Mouse (Mus musculus): Measurements from ENCODE around the gene Hoxd10. TPM values are rescaled to one million over a fixed set of nuclear protein-coding genes. Genes with fewer than 3 reads are reported as not detected.

The Hoxd10 gene
- total and polyA plus RNA-seq, 2 experiments = not detected

DNA sequence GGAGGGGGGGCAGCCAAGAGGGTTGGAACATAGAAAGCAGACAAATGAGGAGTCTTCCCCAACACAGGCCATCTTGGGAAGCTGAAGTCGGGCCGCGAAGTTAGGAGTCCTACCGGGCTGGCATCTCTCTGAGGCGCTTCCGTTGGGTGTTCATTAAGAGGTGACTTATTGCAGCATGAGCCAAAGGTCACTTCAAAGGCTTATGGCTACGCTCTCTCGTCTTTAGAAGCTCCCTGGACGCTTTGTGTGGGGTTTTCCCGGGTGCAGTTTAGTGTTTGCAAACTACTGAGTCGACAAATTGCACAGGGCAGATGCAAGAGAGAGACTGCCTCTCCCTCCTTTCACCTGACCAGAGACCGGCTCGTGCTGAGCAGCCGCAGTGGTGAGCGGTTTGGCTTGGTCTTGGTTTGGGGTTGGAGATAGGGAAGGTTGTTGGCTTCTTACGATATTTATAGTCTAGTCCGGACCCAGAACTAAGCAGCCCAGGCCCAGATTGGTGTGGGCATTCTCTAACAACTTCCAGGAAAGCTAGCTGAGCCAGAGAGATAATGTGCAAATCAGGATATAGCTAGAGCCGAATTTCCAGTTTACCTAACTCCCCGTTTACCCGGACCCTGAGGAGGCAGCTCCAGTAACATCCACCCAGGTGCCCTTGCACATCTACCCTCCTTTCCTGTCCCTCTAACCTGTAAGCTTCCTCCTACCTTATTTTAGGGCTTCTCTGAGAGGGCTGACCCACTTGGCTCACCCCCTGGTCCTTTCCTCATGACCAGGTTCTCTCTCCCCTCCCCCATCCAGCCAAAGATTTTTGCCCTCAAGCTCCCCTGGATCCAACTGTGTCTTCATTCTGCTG lies 47.1 kb downstream of the Hoxd10 start:
- Histone ChIP-seq H3K4me1 (ENCODE audit: control insufficient read depth, insufficient read depth, low read length) (no peaks in the 10 kb centered on the region), H3K4me3 (ENCODE audit: insufficient read depth, low read depth, low read length) (no peak overlapping the region), H3K9ac (ENCODE audit: low read depth, low read length) (no peak overlapping the region), H3K27ac (replicated peaks; ENCODE audit: insufficient read depth, low read depth, low read length) (no peak overlapping the region), H3K36me3 (ENCODE audit: control insufficient read depth, insufficient read depth, low read length) (no peaks in the 10 kb centered on the region), H3K79me2 (ENCODE audit: control insufficient read depth, insufficient read depth, low read length) (no peaks in the 10 kb centered on the region), H3K27me3 (ENCODE audit: control insufficient read depth, insufficient read depth, low read length) (peaks cover 48% of the 10 kb centered on the region)
- DNase-seq (ENCODE audit: extremely low read depth, low read depth, low spot score) = no peak
- TF ChIP-seq POLR2A (IDR thresholded peaks at IDR 0.05; ENCODE audit: extremely low read depth, insufficient read depth, low read length) = no peak
- no peak for TF ChIP-seq CTCF (IDR thresholded peaks at IDR 0.05; ENCODE audit: low read depth, low read length)
- WGBS = 4% methylated on average over 20 of the region's 20 CpGs

GRCm38 (mm10) chr2:74739476-74739800 lies 47.7 kb downstream of the Hoxd10 start:
- H3K36me3 ChIP-seq (ENCODE audit: control insufficient read depth, insufficient read depth, low read length) = no peaks in the 10 kb centered on the region
- no peak for TF ChIP-seq POLR2A (IDR thresholded peaks at IDR 0.05; ENCODE audit: extremely low read depth, insufficient read depth, low read length)
- no peak for TF ChIP-seq CTCF (IDR thresholded peaks at IDR 0.05; ENCODE audit: low read depth, low read length)
- H3K79me2 ChIP-seq (ENCODE audit: control insufficient read depth, insufficient read depth, low read length) = no peaks in the 10 kb centered on the region
- H3K9ac ChIP-seq (ENCODE audit: low read depth, low read length) = no peak overlapping the region
- no peak overlapping the region for H3K27ac ChIP-seq (replicated peaks; ENCODE audit: insufficient read depth, low read depth, low read length)
- no peak for DNase-seq (ENCODE audit: extremely low read depth, low read depth, low spot score)
- H3K4me3 ChIP-seq (ENCODE audit: insufficient read depth, low read depth, low read length) = no peak overlapping the region
- H3K27me3 ChIP-seq (ENCODE audit: control insufficient read depth, insufficient read depth, low read length) = peaks cover 47% of the 10 kb centered on the region
- 17% methylated on average over 2 of the region's 2 CpGs for WGBS
- H3K4me1 ChIP-seq (ENCODE audit: control insufficient read depth, insufficient read depth, low read length) = no peaks in the 10 kb centered on the region

DNA sequence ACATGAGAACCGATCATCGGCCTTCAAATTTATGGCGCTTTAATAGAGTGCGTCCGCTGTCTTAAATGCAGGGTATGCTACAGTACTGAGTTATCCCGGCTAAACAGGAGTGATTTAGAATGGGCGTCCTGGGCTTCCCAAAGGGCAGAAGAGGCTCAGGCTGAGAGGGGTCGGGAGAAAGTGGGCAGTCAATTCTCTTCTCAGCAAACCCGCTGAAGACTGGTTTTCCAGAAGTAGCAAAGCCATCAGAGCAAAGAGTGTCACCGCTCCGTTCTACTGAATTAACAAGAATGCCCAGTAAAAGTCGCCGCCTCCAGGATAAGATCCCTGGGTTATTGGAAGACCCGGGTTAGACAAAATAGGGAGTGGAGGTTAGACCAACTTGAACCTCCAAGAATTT lies 48.1 kb downstream of the Hoxd10 start:
- Histone ChIP-seq H3K4me1 (ENCODE audit: control insufficient read depth, insufficient read depth, low read length) (no peaks in the 10 kb centered on the region), H3K27me3 (ENCODE audit: control insufficient read depth, insufficient read depth, low read length) (peaks cover 44% of the 10 kb centered on the region), H3K4me3 (ENCODE audit: insufficient read depth, low read depth, low read length) (no peak overlapping the region), H3K9ac (ENCODE audit: low read depth, low read length) (no peak overlapping the region), H3K27ac (replicated peaks; ENCODE audit: insufficient read depth, low read depth, low read length) (no peak overlapping the region), H3K36me3 (ENCODE audit: control insufficient read depth, insufficient read depth, low read length) (no peaks in the 10 kb centered on the region), H3K79me2 (ENCODE audit: control insufficient read depth, insufficient read depth, low read length) (no peaks in the 10 kb centered on the region)
- DNase-seq (ENCODE audit: extremely low read depth, low read depth, low spot score) = no peak
- TF ChIP-seq POLR2A (IDR thresholded peaks at IDR 0.05; ENCODE audit: extremely low read depth, insufficient read depth, low read length) = no peak
- no peak for TF ChIP-seq CTCF (IDR thresholded peaks at IDR 0.05; ENCODE audit: low read depth, low read length)
- 12% methylated on average over 14 of the region's 14 CpGs for WGBS

- no peak for DNase-seq (ENCODE audit: extremely low read depth, low read depth, low spot score)
- H3K27me3 ChIP-seq (ENCODE audit: control insufficient read depth, insufficient read depth, low read length) = peaks cover 40% of the 10 kb centered on the region
- TF ChIP-seq CTCF (IDR thresholded peaks at IDR 0.05; ENCODE audit: low read depth, low read length) = no peak
- H3K27ac ChIP-seq (replicated peaks; ENCODE audit: insufficient read depth, low read depth, low read length) = no peak overlapping the region
- WGBS = 4% methylated on average over 43 of the region's 43 CpGs
- H3K4me3 ChIP-seq (ENCODE audit: insufficient read depth, low read depth, low read length) = no peak overlapping the region
- H3K36me3 ChIP-seq (ENCODE audit: control insufficient read depth, insufficient read depth, low read length) = no peaks in the 10 kb centered on the region
- H3K4me1 ChIP-seq (ENCODE audit: control insufficient read depth, insufficient read depth, low read length) = no peaks in the 10 kb centered on the region
- H3K79me2 ChIP-seq (ENCODE audit: control insufficient read depth, insufficient read depth, low read length) = no peaks in the 10 kb centered on the region
- H3K9ac ChIP-seq (ENCODE audit: low read depth, low read length) = no peak overlapping the region
These were observed 48.8 kb downstream of the Hoxd10 start for GRCm38 (mm10) chr2:74740311-74741091.

- peaks cover 41% of the 10 kb centered on the region for H3K27me3 ChIP-seq (ENCODE audit: control insufficient read depth, insufficient read depth, low read length)
- DNase-seq (ENCODE audit: extremely low read depth, low read depth, low spot score) = no peak
- no peak overlapping the region for H3K27ac ChIP-seq (replicated peaks; ENCODE audit: insufficient read depth, low read depth, low read length)
- no peak overlapping the region for H3K9ac ChIP-seq (ENCODE audit: low read depth, low read length)
- TF ChIP-seq POLR2A (IDR thresholded peaks at IDR 0.05; ENCODE audit: extremely low read depth, insufficient read depth, low read length) (no peak), CTCF (IDR thresholded peaks at IDR 0.05; ENCODE audit: low read depth, low read length) (no peak)
- no peaks in the 10 kb centered on the region for H3K79me2 ChIP-seq (ENCODE audit: control insufficient read depth, insufficient read depth, low read length)
- WGBS = 38% methylated on average over 2 of the region's 3 CpGs
- no peak overlapping the region for H3K4me3 ChIP-seq (ENCODE audit: insufficient read depth, low read depth, low read length)
- H3K4me1 ChIP-seq (ENCODE audit: control insufficient read depth, insufficient read depth, low read length) = no peaks in the 10 kb centered on the region
- H3K36me3 ChIP-seq (ENCODE audit: control insufficient read depth, insufficient read depth, low read length) = no peaks in the 10 kb centered on the region
These were observed 49.7 kb downstream of the Hoxd10 start for GRCm38 (mm10) chr2:74741252-74741978.
